Mouse (Mus musculus) brain, embryonic 14.5 days (tissue): Measurements from ENCODE around the gene Snx33. TPM values are rescaled to one million over a fixed set of nuclear protein-coding genes. Genes with fewer than 3 reads are reported as not detected.

Experiments
- DNase-seq: peaks from one replicate; pipeline ENCODE4 v3.0.0-alpha.2; 2011; ENCODE audit warnings: low read depth
- CTCF ChIP-seq: fragments of 200-500 bp; IDR thresholded peaks from 2 replicates; pipeline ENCODE4 v1.5.1; 2012; ENCODE audit warnings: inconsistent platforms, mild to moderate bottlenecking, moderate library complexity, borderline replicate concordance; ENCODE audit not compliant: insufficient read depth, insufficient read length; ENCODE audit errors: extremely low read depth
- POLR2A ChIP-seq: fragments of 200-500 bp; IDR thresholded peaks from 2 replicates; pipeline ENCODE4 v1.6.1; 2012; ENCODE audit warnings: mild to moderate bottlenecking, inconsistent platforms, borderline replicate concordance; ENCODE audit not compliant: poor library complexity, insufficient read depth, insufficient read length, severe bottlenecking; ENCODE audit errors: extremely low read depth
- polyA plus RNA-seq: library from polyadenylated mRNA; depleted of rRNA; stranded (reverse); fragments of >200 nt; gene quantifications from 2 replicates; pipeline ENCODE4 v1.2.3, GENCODE M21; 2012

The Snx33 gene
- polyA plus RNA-seq, 1 experiment: 4.0 TPM

- no peak for DNase-seq
- TF ChIP-seq CTCF (no peak), POLR2A (no peak)
Observed at GRCm38 (mm10) chr9:56884328-56884727, 43.8 kb downstream of the Snx33 start.

GRCm38 (mm10) chr9:56883470-56883869 lies 44.7 kb downstream of the Snx33 start:
- TF ChIP-seq CTCF (no peak), POLR2A (no peak)
- no peak for DNase-seq

- no peak for DNase-seq
- TF ChIP-seq POLR2A (no peak), CTCF (no peak)
Observed at GRCm38 (mm10) chr9:56882818-56883217, 45.4 kb downstream of the Snx33 start.

- no peak for TF ChIP-seq POLR2A
- TF ChIP-seq CTCF: no peak
- no peak for DNase-seq
Observed at GRCm38 (mm10) chr9:56882283-56882682, 45.9 kb downstream of the Snx33 start.

GRCm38 (mm10) chr9:56881539-56882082 lies 46.6 kb downstream of the Snx33 start:
- TF ChIP-seq CTCF: no peak
- TF ChIP-seq POLR2A: no peak
- DNase-seq: no peak

- peak; percentile 35 for DNase-seq
- no peak for TF ChIP-seq CTCF
Observed at GRCm38 (mm10) chr9:56880790-56881189, 47.4 kb downstream of the Snx33 start.

- no peak for DNase-seq
- TF ChIP-seq POLR2A (no peak), CTCF (no peak)
Observed at GRCm38 (mm10) chr9:56877284-56877683, 50.9 kb downstream of the Snx33 start.

- no peak for TF ChIP-seq CTCF
- TF ChIP-seq POLR2A: no peak
- peak; percentile 60 for DNase-seq
Observed at GRCm38 (mm10) chr9:56876784-56877183, 51.4 kb downstream of the Snx33 start.

- no peak for DNase-seq
- TF ChIP-seq CTCF: no peak
- no peak for TF ChIP-seq POLR2A
Observed at GRCm38 (mm10) chr9:56873097-56873496, 55.1 kb downstream of the Snx33 start.

GRCm38 (mm10) chr9:56872105-56872903 lies 55.9 kb downstream of the Snx33 start:
- TF ChIP-seq CTCF: no peak
- no peak for TF ChIP-seq POLR2A
- no peak for DNase-seq

- no peak for DNase-seq
- no peak for TF ChIP-seq POLR2A
- TF ChIP-seq CTCF: no peak
Observed at GRCm38 (mm10) chr9:56871191-56871590, 57.0 kb downstream of the Snx33 start.

- DNase-seq: no peak
- TF ChIP-seq POLR2A (no peak), CTCF (no peak)
Observed at GRCm38 (mm10) chr9:56870778-56871177, 57.4 kb downstream of the Snx33 start.
